Mouse (Mus musculus) E14TG2a.4 (cell line): ENCODE measurements around the gene Tbc1d19.

Experiments used
- H3K27me3 ChIP-seq: 2 replicates; pipeline ENCODE4 v1.6.1; 2014; ENCODE audit warnings: low read length, control low read depth; ENCODE audit not compliant: insufficient read depth
- H3K36me3 ChIP-seq: 2 replicates; pipeline ENCODE4 v1.6.1; 2014; ENCODE audit warnings: low read length, control low read depth; ENCODE audit not compliant: insufficient read depth
- H3K4me1 ChIP-seq: replicated peaks from 2 replicates; pipeline ENCODE4 v1.6.1; 2014; ENCODE audit warnings: low read depth, low read length, control low read depth
- H3K4me3 ChIP-seq: replicated peaks from 2 replicates; pipeline ENCODE4 v1.5.1; 2014; ENCODE audit warnings: mild to moderate bottlenecking, low read length
- H3K9me3 ChIP-seq: 2 replicates; pipeline ENCODE4 v1.6.1; 2014; ENCODE audit warnings: low read length, control low read depth
- CTCF ChIP-seq: conservative IDR thresholded peaks from 2 replicates; pipeline ENCODE4 v1.5.1; 2014; ENCODE audit warnings: low read length
- NANOG ChIP-seq: IDR thresholded peaks from 2 replicates; pipeline ENCODE4 v1.6.1; 2014; ENCODE audit warnings: borderline replicate concordance, low read length, mixed read lengths
- POU5F1 ChIP-seq: IDR thresholded peaks from 2 replicates; pipeline ENCODE4 v1.6.1; 2014; ENCODE audit warnings: low read length, borderline replicate concordance

The Tbc1d19 gene

GRCm38 (mm10) chr5:53834489-53834888 lies 25.1 kb downstream of the Tbc1d19 start:
- Histone ChIP-seq H3K36me3 (no peaks in the 10 kb centered on the region), H3K4me1 (no peaks in the 10 kb centered on the region), H3K4me3 (no peak overlapping the region), H3K27me3 (no peaks in the 10 kb centered on the region), H3K9me3 (no peaks in the 10 kb centered on the region)
- no peak for TF ChIP-seq CTCF
- TF ChIP-seq POU5F1 = no peak
- no peak for TF ChIP-seq NANOG

GRCm38 (mm10) chr5:53841256-53841655 lies 31.9 kb downstream of the Tbc1d19 start:
- peaks cover 5% of the 10 kb centered on the region; the same call in 1 of the 2 replicates for H3K9me3 ChIP-seq
- H3K4me3 ChIP-seq = no peak overlapping the region
- 0 out of 2 replicates have a peak, but pooled peaks cover 4% of the 10 kb centered on the region for H3K36me3 ChIP-seq
- H3K27me3 ChIP-seq = no peaks in the 10 kb centered on the region
- H3K4me1 ChIP-seq = no peaks in the 10 kb centered on the region
- TF ChIP-seq NANOG (no peak), POU5F1 (no peak), CTCF (no peak)

GRCm38 (mm10) chr5:53848294-53848942 lies 39.0 kb downstream of the Tbc1d19 start:
- TF ChIP-seq POU5F1 (no peak), CTCF (no peak), NANOG (no peak)
- H3K4me1 ChIP-seq = no peaks in the 10 kb centered on the region
- 0 out of 2 replicates have a peak, but pooled peaks cover 5% of the 10 kb centered on the region for H3K36me3 ChIP-seq
- H3K4me3 ChIP-seq = no peak overlapping the region
- no peaks in the 10 kb centered on the region for H3K27me3 ChIP-seq
- H3K9me3 ChIP-seq = no peaks in the 10 kb centered on the region

- no peaks in the 10 kb centered on the region for H3K9me3 ChIP-seq
- no peaks in the 10 kb centered on the region for H3K27me3 ChIP-seq
- H3K36me3 ChIP-seq = peaks cover 4% of the 10 kb centered on the region
- H3K4me3 ChIP-seq = no peak overlapping the region
- TF ChIP-seq CTCF (no peak), NANOG (no peak), POU5F1 (no peak)
- H3K4me1 ChIP-seq = no peaks in the 10 kb centered on the region
These were observed 43.2 kb downstream of the Tbc1d19 start for GRCm38 (mm10) chr5:53852574-53852973.

- Histone ChIP-seq H3K4me1 (no peaks in the 10 kb centered on the region), H3K9me3 (no peaks in the 10 kb centered on the region), H3K36me3 (peaks cover 4% of the 10 kb centered on the region), H3K27me3 (no peaks in the 10 kb centered on the region), H3K4me3 (no peak overlapping the region)
- TF ChIP-seq CTCF (no peak), NANOG (no peak), POU5F1 (no peak)
These were observed 45.2 kb downstream of the Tbc1d19 start for GRCm38 (mm10) chr5:53854561-53854960.

GRCm38 (mm10) chr5:53856011-53856410 lies 46.6 kb downstream of the Tbc1d19 start:
- H3K36me3 ChIP-seq = peaks cover 4% of the 10 kb centered on the region
- no peaks in the 10 kb centered on the region for H3K4me1 ChIP-seq
- no peaks in the 10 kb centered on the region for H3K27me3 ChIP-seq
- H3K9me3 ChIP-seq = no peaks in the 10 kb centered on the region
- H3K4me3 ChIP-seq = no peak overlapping the region
- TF ChIP-seq NANOG (no peak), POU5F1 (no peak), CTCF (no peak)

- Histone ChIP-seq H3K4me1 (no peaks in the 10 kb centered on the region), H3K9me3 (no peaks in the 10 kb centered on the region), H3K4me3 (no peak overlapping the region), H3K27me3 (no peaks in the 10 kb centered on the region), H3K36me3 (no peaks in the 10 kb centered on the region)
- TF ChIP-seq POU5F1 = no peak
- TF ChIP-seq NANOG = no peak
- TF ChIP-seq CTCF = no peak
These were observed 55.7 kb downstream of the Tbc1d19 start for GRCm38 (mm10) chr5:53865146-53865545.

- no peak overlapping the region for H3K4me3 ChIP-seq
- H3K9me3 ChIP-seq = no peaks in the 10 kb centered on the region
- no peaks in the 10 kb centered on the region for H3K36me3 ChIP-seq
- TF ChIP-seq POU5F1 (no peak), NANOG (no peak), CTCF (no peak)
- H3K27me3 ChIP-seq = no peaks in the 10 kb centered on the region
- H3K4me1 ChIP-seq = no peaks in the 10 kb centered on the region
These were observed 56.6 kb downstream of the Tbc1d19 start for GRCm38 (mm10) chr5:53865991-53866390.
